Mouse (Mus musculus): ENCODE results near the gene Susd2.

DNA sequence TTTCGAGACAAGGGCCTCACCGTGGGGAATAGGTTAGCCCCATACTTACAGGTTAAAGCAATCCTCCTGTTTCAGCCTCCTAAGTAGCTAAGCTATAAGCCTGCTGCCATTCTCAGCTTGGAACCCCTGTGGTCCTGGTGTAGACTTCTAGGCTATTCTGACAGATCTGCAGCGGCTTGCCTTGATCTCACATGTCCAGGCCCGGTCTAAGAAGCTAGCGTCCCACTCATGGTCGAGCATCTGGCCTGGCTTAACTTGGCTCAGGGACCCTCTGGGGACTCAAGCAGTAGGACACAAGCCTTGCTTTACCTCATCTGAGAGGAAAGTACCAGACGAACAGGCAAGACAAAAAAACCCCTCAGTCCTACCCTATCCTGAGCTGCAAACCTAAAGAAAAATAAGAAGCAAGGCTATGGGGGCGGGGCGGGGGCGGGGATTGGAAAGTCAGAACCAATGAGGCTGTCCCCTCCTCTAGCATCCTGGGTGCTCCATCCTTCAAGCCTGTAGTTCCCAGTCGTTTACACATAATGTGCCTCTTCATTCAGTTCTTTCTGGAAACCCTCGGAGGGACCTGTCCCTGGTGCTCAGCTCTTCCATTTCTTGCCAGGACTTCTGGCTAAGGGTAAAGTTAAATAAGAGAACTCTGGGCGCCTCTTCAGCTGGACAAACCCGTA is 8.7 kb downstream of the Susd2 start:
- TF ChIP-seq CTCF (IDR thresholded peaks at IDR 0.05; ENCODE audit: low read depth), result no peak
- no peak for TF ChIP-seq EP300 (IDR thresholded peaks at IDR 0.05; ENCODE audit: low read depth)

All from liver, embryonic 14.5 days (tissue).